Mouse (Mus musculus) CH12.LX (cell line): Measurements from ENCODE around the gene Capn1. TPM values are rescaled to one million over a fixed set of nuclear protein-coding genes. Genes with fewer than 3 reads are reported as not detected.
A peak's percentile ranks its signal among the peaks of the same experiment; 100 is the strongest.

ENCODE experiments used
- DNase-seq: peaks from one replicate; pipeline ENCODE4 v3.0.0-alpha.2; 2013; ENCODE audit errors: extremely low read depth
- H3K27ac ChIP-seq: 2 replicates; pipeline ENCODE4 v1.5.1; 2012; ENCODE audit warnings: low read depth, mild to moderate bottlenecking, control low read depth, moderate library complexity; ENCODE audit not compliant: insufficient read depth
- H3K27me3 ChIP-seq: replicated peaks from 2 replicates; pipeline ENCODE3; 2012; ENCODE audit warnings: inconsistent platforms
- H3K36me3 ChIP-seq, 2 experiments: replicated peaks in 1 of 2; 2 replicates each; pipeline versions ENCODE3 to v1.6.1; 2012; ENCODE audit warnings: inconsistent platforms in 1 of 2, low read length in 1 of 2, mild to moderate bottlenecking in 1 of 2, mixed read lengths in 1 of 2, moderate library complexity in 1 of 2; ENCODE audit not compliant: control insufficient read depth in 1 of 2, insufficient read depth in 1 of 2
- H3K4me1 ChIP-seq, 2 experiments: 2 replicates each; pipeline ENCODE4 v1.6.1; 2012; ENCODE audit warnings: inconsistent platforms in 1 of 2, moderate library complexity in 1 of 2; ENCODE audit not compliant: insufficient read depth in 2 of 2, control insufficient read depth in 1 of 2
- H3K4me2 ChIP-seq: 2 replicates; pipeline ENCODE4 v1.6.1; 2012; ENCODE audit warnings: low read depth, mild to moderate bottlenecking, control low read depth; ENCODE audit not compliant: poor library complexity, insufficient read depth, severe bottlenecking
- H3K4me3 ChIP-seq, 3 experiments: fragments of 150-350 bp in 1 of 3; sonication (generic) in 1 of 3; replicated peaks in 1 of 3; 2 replicates each; pipeline versions ENCODE3 to v1.5.1; 2011 to 2012; ENCODE audit warnings: low read depth in 2 of 3, low read length in 2 of 3, mild to moderate bottlenecking in 2 of 3, moderate library complexity in 2 of 3, control low read depth in 1 of 3, improper control_type of control experiment in 1 of 3, inconsistent platforms in 1 of 3, mixed read lengths in 1 of 3; ENCODE audit not compliant: poor library complexity in 1 of 3
- H3K79me2 ChIP-seq: replicated peaks from 2 replicates; pipeline ENCODE4 v1.6.1; 2012; ENCODE audit warnings: mild to moderate bottlenecking, moderate library complexity; ENCODE audit not compliant: control insufficient read depth, poor library complexity, insufficient read depth, severe bottlenecking; ENCODE audit errors: extremely low read depth
- H3K9ac ChIP-seq: 2 replicates; pipeline ENCODE4 v1.6.1; 2012; ENCODE audit warnings: low read depth, mild to moderate bottlenecking, control low read depth, moderate library complexity; ENCODE audit not compliant: insufficient read depth
- H3K9me3 ChIP-seq: replicated peaks from 2 replicates; pipeline ENCODE3; 2012; ENCODE audit warnings: low read length, inconsistent platforms, mixed read lengths
- BHLHE40 ChIP-seq: IDR thresholded peaks from 2 replicates; pipeline ENCODE4 v1.6.1; 2011; ENCODE audit warnings: mild to moderate bottlenecking, low read depth, low read length, improper control_type of control experiment
- CHD2 ChIP-seq: IDR thresholded peaks from 2 replicates; pipeline ENCODE4 v1.6.1; 2011; ENCODE audit warnings: low read length, improper control_type of control experiment
- CTCF ChIP-seq, 2 experiments: IDR thresholded peaks in 1 of 2; conservative IDR thresholded peaks in 1 of 2; 2 replicates each; pipeline ENCODE4 v1.5.1; 2011 to 2012; ENCODE audit warnings: low read depth in 2 of 2, low read length in 2 of 2, improper control_type of control experiment in 1 of 2, inconsistent platforms in 1 of 2, mild to moderate bottlenecking in 1 of 2, moderate library complexity in 1 of 2
- ELF1 ChIP-seq: IDR thresholded peaks from 2 replicates; pipeline ENCODE4 v1.6.1; 2014; ENCODE audit warnings: low read depth, mild to moderate bottlenecking, inconsistent platforms, low read length, improper control_type of control experiment
- EP300 ChIP-seq: IDR thresholded peaks from 2 replicates; pipeline ENCODE4 v1.6.1; 2011; ENCODE audit warnings: low read length, improper control_type of control experiment
- GABPA ChIP-seq: IDR thresholded peaks from 2 replicates; pipeline ENCODE4 v1.6.1; 2012; ENCODE audit warnings: low read depth, low read length, improper control_type of control experiment, inconsistent platforms; ENCODE audit not compliant: insufficient replicate concordance
- HCFC1 ChIP-seq: IDR thresholded peaks from 2 replicates; pipeline ENCODE4 v1.6.1; 2012; ENCODE audit warnings: low read depth, mild to moderate bottlenecking, inconsistent platforms, low read length, improper control_type of control experiment
- IRF4 ChIP-seq: IDR thresholded peaks from 2 replicates; pipeline ENCODE4 v1.6.1; 2014; ENCODE audit warnings: low read depth, mild to moderate bottlenecking, inconsistent platforms, low read length, improper control_type of control experiment
- JUND ChIP-seq: conservative IDR thresholded peaks from 2 replicates; pipeline ENCODE4 v1.6.1; 2011; ENCODE audit warnings: low read depth, low read length, improper control_type of control experiment
- MAFK ChIP-seq: IDR thresholded peaks from 2 replicates; pipeline ENCODE4 v1.6.1; 2011; ENCODE audit warnings: low read length, improper control_type of control experiment; ENCODE audit not compliant: insufficient replicate concordance
- MAX ChIP-seq: IDR thresholded peaks from 2 replicates; pipeline ENCODE4 v1.6.1; 2011; ENCODE audit warnings: low read length, improper control_type of control experiment
- MEF2A ChIP-seq: IDR thresholded peaks from 2 replicates; pipeline ENCODE4 v1.6.1; 2014; ENCODE audit warnings: low read depth, mild to moderate bottlenecking, inconsistent platforms, low read length, improper control_type of control experiment, borderline replicate concordance
- MXI1 ChIP-seq: IDR thresholded peaks from 2 replicates; pipeline ENCODE4 v1.6.1; 2011; ENCODE audit warnings: mild to moderate bottlenecking, low read depth, low read length, improper control_type of control experiment
- POLR2A ChIP-seq: IDR thresholded peaks from 2 replicates; pipeline ENCODE4 v1.6.1; 2011; ENCODE audit warnings: low read depth, mild to moderate bottlenecking, improper control_type of control experiment, low read length
- RAD21 ChIP-seq: IDR thresholded peaks from 2 replicates; pipeline ENCODE4 v1.6.1; 2011; ENCODE audit warnings: low read depth, mild to moderate bottlenecking, low read length, improper control_type of control experiment, moderate library complexity
- SMC3 ChIP-seq: IDR thresholded peaks from 2 replicates; pipeline ENCODE4 v1.6.1; 2011; ENCODE audit warnings: low read depth, low read length, improper control_type of control experiment
- TCF12 ChIP-seq: IDR thresholded peaks from 2 replicates; pipeline ENCODE4 v1.6.1; 2014; ENCODE audit warnings: low read depth, mild to moderate bottlenecking, inconsistent platforms, low read length, improper control_type of control experiment
- dilution Hi-C: fragments of 300-500 bp; cut with MboI; formaldehyde crosslinking; loops from 2 replicates; pipeline ENCODE4 v1.14.3; 2020; ENCODE audit warnings: low sequenced_read_pairs; ENCODE audit not compliant: extremely low pct_unique_long_range_greater_than_20kb, extremely low pct_ligation_motif_present
- in situ Hi-C: fragments of 300-500 bp; cut with MboI; formaldehyde crosslinking; loops from 3 replicates; pipeline ENCODE4 v1.14.3; 2019; ENCODE audit warnings: low sequenced_read_pairs, low pct_ligation_motif_present, low pct_unique_long_range_greater_than_20kb, mixed read lengths
- polyA plus RNA-seq: library from polyadenylated mRNA; unstranded; fragments of >175 nt; gene quantifications from 2 replicates; pipeline ENCODE4 v1.2.1, GENCODE M21; 2012; ENCODE audit warnings: low read depth; ENCODE audit not compliant: insufficient read length
- total RNA-seq, 2 experiments: library from RNA; depleted of rRNA; stranded (reverse); fragments of 300-350 nt in 1 of 2; fragments of >200 nt in 1 of 2; gene quantifications; 2 replicates each; pipeline ENCODE4 v1.2.3; 2012 to 2014

The Capn1 gene
- total and polyA plus RNA-seq, 3 experiments = 20.0 to 42.9 (median 40.2) TPM

DNA sequence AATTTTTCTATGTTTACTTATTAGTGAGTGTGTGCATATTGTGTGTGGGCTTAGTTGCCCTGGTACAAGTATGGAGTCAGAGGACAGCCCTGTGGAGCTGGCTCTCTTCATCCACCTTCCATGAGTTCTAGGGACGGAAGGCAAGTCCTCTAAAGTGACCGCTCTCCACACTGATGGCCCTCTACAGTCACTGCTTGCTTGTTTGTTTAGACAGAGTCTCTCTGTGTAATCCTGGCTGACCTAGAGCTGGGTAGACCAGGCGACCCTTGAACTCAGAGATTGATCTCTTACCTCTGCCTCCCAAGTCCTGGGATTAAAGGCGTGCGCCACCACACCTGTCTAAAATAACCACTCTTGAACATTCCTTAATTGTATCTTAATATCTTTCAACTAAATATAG, 58.3 kb downstream of the Capn1 start:
- Histone ChIP-seq H3K27me3 (no peaks in the 10 kb centered on the region), H3K36me3 (peaks cover 64 to 86% of the 10 kb centered on the region in 2 experiments), H3K27ac (no peak overlapping the region), H3K9ac (no peak overlapping the region), H3K4me3 (no peak overlapping the region), H3K9me3 (no peaks in the 10 kb centered on the region), H3K4me2 (no peak overlapping the region), H3K79me2 (peaks cover 19% of the 10 kb centered on the region), H3K4me1 (peaks cover 0 to 21% of the 10 kb centered on the region in 2 experiments; a peak in 2 of 4 replicates)
- in situ Hi-C loops = no loop called here
- no peak for TF ChIP-seq MAFK
- no peak for TF ChIP-seq HCFC1
- no peak for TF ChIP-seq ELF1
- no peak for TF ChIP-seq EP300
- TF ChIP-seq JUND = no peak
- no peak for TF ChIP-seq IRF4
- no peak for TF ChIP-seq GABPA
- DNase-seq = no peak
- dilution Hi-C loops = no loop called here

DNA sequence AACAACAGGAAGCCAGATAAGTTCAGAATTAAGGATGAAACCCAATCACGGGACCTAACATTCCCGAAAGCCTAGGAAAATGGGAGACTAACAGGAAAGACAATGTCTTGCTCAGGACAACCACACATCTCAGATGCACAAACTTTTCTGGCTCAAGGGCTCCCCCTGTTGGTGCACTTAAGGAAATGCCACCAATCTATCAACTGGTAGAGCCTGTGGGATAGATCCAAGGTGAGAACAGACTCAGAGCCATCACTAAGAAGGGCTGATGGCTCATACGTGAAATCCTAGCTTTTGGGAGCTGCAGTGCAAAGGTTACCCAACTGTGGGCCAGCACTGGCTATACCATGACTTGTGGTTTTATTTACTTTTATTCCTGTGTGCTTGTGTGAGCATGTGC, 59.0 kb downstream of the Capn1 start:
- Histone ChIP-seq H3K4me2 (no peak overlapping the region), H3K27ac (no peak overlapping the region), H3K36me3 (peaks cover 71 to 91% of the 10 kb centered on the region in 2 experiments)

More for the DNA sequence above, 59.0 kb downstream of the Capn1 start:
- TF ChIP-seq RAD21 (peak; percentile 82), MEF2A (no peak), POLR2A (0 out of 2 replicates have a peak, but pooled peaks have one; percentile 14), TCF12 (no peak), MAX (0 out of 2 replicates have a peak, but pooled peaks have one; percentile 17), CTCF (conservative IDR thresholded peaks at IDR 0.05 in 1 of 2, IDR thresholded peaks at IDR 0.05 in 1 of 2; ENCODE audit: low read depth in 2 of 2, low read length in 2 of 2) (peak; percentile 85 to 89), SMC3 (peak; percentile 83), CHD2 (no peak), MXI1 (0 out of 2 replicates have a peak, but pooled peaks have one; percentile 29), BHLHE40 (no peak), MAFK (no peak)
- in situ Hi-C loops = no loop called here
- dilution Hi-C loops = no loop called here
- H3K4me1 ChIP-seq = peaks cover 0 to 17% of the 10 kb centered on the region in 2 experiments; a peak in 2 of 4 replicates
- peak; percentile 82 for DNase-seq
- H3K9ac ChIP-seq = no peak overlapping the region
- no peak overlapping the region for H3K4me3 ChIP-seq
- no peaks in the 10 kb centered on the region for H3K9me3 ChIP-seq
- H3K79me2 ChIP-seq = peaks cover 13% of the 10 kb centered on the region
- H3K27me3 ChIP-seq = no peaks in the 10 kb centered on the region
